Mouse (Mus musculus) hindlimb bud, embryonic 11.5 days (tissue): ENCODE measurements around the gene Baz1a.
A peak's percentile ranks its signal among the peaks of the same experiment; 100 is the strongest.
"Not testable (repeated sequence)": the region's sequence is repeated elsewhere in the genome, so short reads cannot be mapped to it uniquely, and the experiment has no call there.

Experiments used
- DNase-seq: peaks from one replicate; pipeline ENCODE4 v3.0.0-alpha.2; 2012; ENCODE audit warnings: low read depth, low spot score; ENCODE audit errors: extremely low spot score

Gene Baz1a

DNA sequence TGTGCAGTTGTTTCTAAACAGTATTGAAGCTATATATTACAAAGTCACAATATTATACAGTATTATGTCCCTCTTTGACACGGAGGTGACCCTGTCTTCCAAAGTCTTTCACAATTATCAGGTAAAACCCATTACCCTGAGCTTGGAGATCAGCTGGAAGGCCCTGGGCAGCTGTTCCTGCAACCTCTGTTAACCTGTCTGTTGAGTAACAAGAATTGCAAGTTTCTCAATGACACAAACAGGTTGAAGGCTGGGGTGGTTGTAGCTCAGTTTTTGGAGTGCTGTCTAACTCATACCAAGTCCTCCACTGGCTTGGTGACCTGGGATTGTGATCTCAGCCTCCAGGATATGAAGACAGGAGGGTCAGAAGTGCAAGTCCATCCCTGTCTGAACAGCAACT, 1.1 kb downstream of the Baz1a start:
- DNase-seq, result no peak

DNA sequence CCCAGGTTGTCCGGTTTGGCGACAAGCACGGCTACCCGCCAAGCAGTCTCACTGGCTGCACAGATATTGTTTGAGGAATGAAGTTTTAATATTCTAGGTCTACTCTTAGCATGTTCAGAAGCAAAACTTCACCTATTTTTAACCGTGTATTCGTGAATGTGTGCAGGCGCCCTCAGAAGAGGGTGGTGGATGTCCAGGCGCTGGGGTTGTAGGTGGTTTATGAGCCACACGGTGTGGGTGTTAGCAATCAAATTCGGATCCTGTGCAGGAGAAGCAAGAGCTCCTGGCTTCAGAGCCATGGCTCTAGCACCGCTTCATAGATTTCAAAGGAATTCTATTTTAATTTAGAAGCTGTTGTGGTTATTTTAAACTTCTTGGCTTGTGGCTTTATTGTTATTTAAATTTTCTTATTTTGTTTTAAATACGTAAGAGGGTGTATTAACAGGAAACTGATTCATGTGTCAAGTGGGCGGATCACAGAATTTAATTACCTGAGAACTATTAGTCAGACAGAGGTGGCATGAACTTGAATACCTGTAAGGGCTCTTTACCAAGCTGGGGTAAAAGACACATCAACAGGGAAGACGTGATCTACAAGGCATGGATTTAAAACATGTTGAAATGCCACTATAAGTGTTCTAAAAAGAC, 6.7 kb downstream of the Baz1a start:
- DNase-seq, result no peak

DNA sequence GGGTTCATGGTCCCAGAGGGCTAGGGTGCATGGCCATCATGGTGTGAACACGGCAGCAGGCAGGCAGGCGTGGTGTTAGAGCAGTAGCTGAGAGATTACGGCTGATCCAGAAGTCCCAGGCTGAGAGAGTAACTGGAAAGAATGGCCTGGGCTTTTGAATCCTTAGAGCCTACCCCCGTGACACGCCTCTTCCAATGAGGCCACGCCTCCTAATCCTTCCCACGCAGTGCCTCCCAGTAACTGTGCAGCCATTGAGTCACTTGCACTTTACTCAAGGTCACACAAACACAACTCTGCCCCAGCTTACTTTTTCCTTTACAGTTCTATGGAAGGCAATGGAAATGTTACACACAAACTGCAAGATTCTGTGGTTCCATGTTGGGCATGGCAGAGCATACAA, 8.1 kb downstream of the Baz1a start:
- DNase-seq, result no peak

DNA sequence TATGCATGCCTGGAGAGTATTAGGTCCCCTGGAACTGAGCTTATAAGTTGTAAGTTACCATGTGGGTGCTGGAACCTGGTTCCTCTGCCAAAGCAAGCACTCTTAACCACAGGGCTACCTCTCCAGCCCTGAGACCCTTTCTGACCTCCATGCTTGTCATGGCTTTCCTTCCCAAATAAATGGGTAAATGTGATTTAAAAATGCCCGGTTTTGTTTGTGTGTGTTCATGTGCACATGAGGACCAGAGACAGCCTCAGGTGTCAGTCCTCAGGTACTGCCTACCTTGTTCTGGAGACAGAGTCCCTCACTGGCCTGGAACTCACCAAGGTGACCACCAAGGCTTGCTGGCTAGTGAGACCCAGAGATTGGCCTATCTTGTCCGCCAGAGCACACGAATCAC, 9.8 kb downstream of the Baz1a start:
- DNase-seq, result no peak

DNA sequence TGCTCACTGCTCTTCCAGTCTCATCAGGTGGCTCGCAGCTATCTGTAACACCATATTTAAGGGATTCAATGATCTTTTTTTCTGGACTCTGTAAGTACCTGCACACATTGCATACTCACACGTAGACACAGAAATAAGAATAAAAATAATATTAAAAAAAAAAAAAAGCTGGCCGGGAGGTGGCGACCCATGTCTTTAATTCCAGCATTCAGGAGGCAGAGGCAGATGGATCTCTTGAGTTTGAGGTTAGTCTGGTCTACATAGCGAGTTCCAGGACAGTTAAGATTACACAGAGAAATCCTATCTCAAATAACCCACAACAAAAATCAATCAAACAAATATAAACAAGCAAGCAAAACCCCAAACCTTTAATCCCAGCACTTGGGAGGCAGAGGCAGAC, 10.3 kb downstream of the Baz1a start:
- no peak for DNase-seq

DNA sequence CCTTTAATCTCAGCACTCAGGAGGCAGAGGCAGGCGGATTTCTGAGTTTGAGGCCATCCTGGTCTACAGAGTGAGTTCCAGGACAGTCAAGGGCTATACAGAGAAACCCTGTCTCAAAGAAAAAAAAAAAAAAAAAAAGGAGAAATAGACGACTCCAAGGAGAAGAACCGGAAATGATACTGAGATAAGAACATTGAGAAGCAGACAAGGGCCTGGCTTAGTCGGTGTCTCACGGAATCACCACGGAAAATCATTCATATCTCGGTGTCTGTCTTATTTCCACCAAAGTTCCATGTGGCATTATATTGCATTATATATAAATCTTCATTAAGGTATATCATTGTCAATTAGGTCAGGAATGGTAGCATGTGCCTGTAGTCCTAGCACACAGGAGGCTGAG, 11.6 kb downstream of the Baz1a start:
- not testable (repeated sequence) for DNase-seq

DNA sequence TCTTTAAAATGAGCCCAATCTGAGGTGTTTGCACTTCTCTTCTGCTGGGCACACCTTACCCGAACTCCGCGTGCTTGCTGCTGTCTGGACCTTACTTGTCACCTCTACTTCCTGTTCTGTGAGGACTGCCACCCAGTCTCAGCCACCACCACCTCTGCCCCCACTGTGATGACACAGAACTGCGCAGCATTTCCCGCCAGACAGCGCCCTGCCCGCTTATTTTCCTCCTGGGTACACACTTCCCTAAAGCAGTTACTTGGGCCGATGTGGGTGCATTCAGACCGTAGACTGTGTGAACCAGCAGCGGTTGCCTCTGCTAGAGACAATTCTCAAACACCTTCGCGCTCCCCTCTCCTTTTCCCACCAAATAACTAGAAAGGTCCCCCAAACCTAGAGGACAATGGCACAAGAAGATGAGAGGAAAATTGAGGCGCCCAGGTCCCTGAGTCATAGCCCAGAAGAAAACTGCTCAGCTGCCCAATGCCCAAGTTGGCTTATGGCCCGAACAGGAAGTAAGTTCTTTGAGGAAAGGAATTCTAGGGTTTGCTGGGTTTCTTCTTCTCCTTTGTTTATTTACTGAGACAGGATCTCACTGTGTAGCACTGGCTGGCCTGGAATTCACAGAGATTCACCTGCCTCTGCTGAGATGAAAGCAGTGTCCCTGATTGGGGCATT, 15.0 kb downstream of the Baz1a start:
- DNase-seq, result no peak

DNA sequence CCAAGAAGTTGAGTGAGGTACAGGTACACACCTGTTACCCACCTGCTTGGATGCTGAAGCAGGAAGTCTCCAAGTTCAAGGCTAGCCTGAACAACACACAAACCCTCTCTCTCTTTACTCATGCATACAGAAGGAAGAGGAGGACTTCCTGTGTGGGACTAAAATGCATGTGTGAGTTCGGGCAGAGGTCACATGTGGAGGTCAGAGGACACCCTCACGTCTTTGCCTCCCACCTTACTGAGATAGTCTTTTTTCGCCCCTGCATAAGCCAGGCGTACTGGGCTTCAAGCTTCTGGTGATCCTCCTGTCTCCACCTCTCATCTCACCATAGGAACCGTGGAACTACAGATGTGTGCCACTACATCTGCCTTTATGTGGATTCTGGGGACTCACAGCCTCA, 15.7 kb downstream of the Baz1a start:
- no peak for DNase-seq

DNA sequence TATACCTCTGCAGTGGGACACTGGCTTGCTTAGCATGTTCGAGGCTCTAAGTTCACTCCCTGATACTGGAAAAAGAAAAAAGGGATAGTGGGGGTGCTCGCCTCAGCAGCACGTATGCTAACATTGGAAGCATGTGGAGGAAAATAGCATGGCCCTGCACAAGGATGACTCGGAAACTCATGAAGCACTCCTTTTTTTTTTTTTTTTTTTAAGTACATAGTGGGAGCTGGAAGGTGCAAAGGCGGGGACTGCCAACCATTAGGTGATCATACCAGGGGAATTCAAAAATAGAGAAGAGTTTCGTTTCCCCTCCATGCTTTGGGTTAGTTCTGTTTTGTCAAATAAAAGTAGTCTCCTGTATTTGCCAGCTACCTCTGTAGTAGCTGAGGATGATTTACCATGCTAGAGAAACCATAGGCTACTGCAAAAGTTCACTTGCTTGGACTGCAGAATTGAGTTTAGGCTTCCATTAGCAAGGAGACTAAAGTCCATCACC, 17.1 kb downstream of the Baz1a start:
- DNase-seq, result no peak

DNA sequence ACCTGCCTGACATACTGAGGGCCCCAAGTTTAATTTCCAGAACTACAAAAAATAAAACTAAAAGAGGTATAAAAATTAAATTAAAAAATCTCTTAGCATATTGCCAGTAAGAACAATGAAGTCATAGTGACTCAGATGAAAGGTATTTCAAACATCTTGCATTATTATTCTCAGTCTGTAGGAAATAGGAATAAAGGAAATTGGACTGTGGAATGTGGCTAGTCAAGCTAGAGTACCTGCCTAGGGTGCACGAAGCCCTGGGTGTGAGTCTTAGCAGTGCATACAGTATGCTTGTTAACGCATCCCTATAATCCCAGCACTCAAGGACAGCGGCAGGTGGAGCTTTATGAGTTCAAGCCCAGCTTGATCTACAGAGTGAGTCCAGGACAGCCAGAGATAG, 18.2 kb downstream of the Baz1a start:
- DNase-seq, result no peak

DNA sequence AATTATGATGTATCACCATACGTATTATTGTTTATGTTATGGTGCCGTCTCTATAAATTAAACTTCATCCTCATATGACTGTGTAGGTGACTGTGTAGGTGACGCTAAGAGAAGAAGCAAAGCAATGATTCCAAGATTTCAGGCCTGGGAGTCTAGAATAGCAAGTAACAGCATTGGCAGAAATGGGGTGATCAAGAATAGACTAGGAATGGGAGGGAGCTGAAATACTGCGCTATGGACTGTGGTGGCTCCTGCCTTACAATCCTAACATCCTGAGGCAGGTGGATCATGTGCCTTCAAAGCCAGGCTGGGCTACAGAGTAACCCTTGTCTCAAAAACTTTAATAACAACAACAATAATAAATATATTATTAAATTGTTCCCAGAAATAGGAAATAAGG, 19.7 kb downstream of the Baz1a start:
- DNase-seq, result no peak

DNA sequence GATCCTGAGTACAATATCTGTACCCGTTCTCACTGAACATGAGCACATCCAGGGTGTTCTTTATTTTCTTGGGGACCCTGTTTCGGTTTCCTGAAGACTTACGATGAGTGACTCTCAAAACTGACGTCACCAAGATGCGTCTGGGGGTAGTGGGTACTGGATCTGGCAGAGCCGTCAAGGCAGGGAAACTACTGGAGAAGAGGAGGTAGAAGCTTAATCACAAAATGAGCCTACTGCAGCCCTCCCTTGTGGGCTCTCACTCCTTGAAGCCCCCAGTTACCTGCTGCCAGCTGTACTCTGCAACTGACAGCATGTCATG, 20.1 kb downstream of the Baz1a start:
- DNase-seq, result no peak

DNA sequence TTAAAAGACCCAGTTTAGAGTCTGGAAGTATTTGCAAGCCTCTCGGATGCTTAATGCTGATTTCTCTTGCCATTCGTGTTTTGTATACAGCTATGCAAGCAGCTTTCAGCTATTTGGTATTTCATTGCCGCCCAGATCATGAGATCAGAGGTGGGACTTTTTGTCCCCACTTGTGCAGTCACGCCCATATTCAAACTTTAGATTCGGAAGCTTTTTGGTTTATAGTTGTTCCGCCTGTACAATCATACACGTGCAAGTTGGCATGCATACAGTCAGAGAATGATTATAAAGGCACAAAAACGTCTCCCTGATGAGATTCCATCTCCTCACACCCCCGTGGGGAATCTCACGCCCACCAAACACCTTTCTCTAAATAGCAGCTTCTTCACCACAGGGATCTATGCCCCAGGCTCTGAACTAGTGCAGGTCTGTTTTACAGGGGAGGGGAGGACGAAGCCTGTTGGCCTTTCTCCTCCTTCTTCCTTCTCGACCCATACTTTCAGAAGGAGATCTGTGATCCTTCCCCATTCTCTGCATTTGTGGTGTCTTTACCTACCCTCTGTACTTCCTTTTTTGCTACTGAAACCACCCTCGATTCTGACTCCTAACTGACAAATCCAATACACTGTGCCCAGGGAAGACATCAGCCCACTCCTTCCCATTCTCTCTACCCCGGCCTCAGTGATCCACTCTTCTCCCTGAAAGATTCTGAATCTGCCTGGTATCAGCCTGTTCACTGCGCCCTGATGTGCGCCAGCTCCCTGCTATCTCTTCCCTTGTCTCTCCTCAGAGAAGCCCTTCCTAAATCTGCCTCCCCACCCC, 20.7 kb downstream of the Baz1a start:
- no peak for DNase-seq

DNA sequence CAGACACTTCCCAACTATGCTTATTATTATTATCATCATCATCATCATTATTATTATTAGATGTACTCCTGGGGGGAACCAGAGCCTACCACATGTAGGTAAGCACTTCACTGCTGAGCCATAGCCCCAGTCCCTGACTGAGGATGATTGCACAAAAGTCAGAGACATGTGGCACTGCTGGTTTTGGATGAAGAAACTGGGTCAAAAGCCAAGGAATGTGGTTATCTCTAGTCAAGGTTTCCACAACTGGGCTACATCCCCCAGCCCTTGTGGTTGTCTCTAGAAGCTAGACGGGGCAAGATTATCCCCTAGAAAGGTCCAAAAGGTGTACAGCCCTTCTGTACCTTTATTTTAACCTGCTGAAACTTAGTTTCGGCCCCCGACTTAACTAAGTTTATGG, 21.3 kb downstream of the Baz1a start:
- no peak for DNase-seq

DNA sequence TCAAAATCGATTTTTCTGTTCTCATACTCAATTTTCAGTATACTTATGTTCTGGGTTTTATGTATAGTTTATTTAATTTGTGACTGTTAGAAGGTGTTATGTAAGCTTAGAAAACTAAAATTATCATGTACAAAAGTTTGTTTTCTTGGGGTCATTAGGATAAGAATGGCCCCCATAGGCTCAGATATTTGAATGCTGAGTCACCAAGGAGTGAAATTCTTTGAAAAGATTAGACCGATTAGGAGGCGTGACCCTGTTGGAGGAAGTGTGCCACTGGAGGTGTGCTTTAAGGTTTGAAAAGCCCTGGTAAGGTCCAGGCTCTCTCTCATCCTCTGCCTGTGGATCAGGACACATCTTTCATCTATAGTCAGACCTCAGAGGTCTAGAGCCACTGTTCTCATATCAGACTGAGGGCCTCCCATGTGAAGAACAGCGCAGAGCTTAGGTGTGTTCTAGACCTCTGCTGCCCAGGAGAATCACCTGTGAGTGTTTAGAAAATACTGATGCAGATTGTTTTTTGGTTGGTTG, 25.8 kb downstream of the Baz1a start:
- no peak for DNase-seq

DNA sequence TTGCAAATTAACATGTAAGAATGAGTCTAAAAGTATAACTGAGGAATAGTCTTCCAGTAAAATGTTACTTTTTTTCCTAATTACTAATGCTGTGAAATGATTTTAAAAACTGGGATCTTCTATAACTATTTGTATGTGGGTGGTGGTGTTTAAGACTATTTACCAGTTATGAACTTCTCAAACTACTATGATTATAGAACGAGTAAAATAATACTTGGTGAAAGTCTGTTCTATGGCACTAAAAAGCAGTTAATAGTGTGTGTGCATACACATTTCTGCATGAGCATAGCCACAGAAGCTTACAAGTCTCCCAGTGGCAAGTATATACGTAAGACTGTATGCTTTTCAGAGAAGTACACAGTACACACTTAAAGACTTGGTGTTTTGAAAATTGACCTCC, 27.0 kb downstream of the Baz1a start:
- no peak for DNase-seq

DNA sequence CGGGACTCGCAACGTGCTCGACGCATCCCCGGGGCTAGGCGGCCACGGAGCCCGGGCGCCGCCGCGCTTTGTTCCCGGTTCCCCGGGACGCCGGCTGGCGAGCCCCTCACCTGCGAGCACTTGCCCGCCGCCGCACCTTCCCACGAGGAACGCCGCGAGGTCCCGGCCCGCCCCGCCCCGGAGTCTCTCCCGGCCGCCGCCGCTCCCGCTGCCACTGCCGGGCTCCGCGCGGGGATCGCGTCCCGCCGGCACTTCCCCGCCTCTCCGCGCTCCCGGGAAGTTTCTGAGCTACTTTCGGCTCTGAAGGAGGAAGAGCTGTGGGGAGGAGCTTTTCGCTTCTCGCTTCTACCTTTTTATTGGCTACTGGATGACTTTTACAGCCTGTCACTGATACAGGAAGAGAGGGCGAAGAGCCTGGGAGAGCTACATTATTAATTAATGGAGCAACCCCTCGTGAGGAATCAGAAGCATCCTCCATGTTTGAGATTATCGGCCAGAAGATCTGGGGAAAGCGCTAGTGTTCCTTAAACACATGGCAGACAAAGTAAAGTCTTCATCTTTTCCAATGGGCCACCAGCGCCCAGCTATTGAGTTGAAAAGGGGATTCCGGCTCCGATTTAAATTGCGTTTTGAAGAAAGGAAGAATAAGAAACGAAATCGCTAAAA, 28.0 kb downstream of the Baz1a start, which contains the start of gene Gm20403:
Gene Gm20403 (minus strand): TSS at position 478 of the 666 bp plus-strand sequence.
- DNase-seq, result peak; percentile 54

DNA sequence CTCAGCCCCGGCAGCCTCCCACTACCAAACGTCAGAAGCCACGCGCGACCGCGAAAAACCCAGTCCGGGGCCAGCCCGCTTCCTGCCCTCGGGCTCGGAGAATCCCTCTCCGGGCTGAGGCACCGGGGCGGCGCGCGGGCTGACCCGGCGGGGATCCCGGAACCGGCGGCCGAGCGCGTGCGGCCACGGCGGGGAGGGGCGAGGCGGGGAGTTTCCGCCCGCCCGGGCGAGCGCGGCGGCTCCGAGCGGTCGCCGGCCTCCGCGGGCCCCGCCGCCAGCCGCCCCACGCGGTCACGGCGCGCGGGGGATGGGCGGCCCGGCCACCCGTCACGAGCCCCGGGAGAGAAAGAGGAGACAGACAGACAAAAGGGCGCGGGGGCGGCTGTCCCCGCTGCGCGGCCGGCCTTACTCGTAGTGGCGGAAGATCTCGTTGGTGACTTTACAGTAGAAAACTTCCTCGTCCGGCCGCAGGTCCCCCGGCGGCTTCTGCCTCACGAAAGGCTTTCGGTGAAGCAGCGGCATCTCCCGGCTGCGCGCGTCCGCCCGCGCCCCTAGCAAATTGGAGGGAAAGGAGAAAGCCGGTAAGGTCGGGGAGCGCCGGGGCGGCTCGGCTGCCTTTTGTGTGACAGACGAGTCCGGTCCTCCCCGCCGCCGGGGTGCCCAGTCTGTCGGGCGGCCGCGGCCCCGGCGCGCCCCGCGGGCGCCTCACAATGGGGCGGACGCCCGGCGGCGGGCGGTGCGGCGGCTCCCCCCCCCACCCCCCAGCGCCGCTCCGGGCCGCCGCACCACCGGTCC, 28.7 kb downstream of the Baz1a start:
- no peak for DNase-seq

DNA sequence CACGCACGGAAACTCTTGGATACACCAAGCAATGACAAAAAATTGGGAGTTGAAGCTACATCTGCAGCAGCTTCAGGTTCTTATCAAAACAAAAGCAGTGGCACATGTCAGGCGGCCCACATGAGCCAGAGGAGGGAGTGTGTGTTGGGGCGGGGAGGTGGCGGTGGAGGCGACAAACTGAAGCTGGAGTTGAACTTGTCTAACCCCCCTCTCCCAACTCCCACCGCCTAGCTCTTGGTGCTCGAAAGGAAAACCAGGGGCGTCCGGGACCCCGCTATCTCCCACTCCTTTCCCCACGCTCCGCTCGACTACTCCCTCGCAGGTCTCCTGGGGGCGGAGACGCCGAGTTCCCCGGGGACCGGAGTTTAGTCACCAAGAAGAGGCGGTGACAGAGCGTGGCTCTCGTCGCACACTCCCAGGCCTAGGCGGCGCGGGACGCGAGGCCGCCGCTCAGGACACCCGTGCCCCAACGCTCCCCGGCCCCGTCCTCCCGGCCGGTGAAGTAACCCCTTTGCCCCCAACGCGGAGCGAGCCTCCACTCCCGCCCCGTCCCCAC, 29.4 kb downstream of the Baz1a start:
- no peak for DNase-seq
